Mouse (Mus musculus): ENCODE measurements around the gene Hspa1a.

DNA sequence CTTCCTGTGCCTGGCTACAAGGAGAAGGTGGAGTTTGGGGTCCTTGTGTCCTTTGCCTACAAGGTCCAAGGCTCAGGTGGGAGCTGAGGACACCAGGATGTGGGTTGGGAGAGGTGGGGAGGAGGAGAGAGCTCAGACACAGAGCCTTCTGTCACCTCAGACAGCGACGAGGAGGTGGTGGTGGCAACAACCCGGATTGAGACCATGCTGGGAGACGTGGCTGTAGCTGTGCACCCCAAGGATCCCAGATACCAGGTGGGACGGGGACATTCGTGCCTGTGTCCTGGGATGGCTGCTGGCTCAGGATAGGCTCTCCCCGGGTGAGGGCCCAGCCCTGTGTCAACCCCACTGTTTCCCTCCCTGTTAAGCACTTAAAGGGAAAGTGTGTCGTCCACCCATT, 39.5 kb upstream of the Hspa1a start:
- TF ChIP-seq CTCF (IDR thresholded peaks at IDR 0.05; ENCODE audit: insufficient read depth, low read length) (no peak), POLR2A (IDR thresholded peaks at IDR 0.05; ENCODE audit: borderline replicate concordance, extremely low read depth, low read depth, low read length) (no peak)
